Mouse (Mus musculus): ENCODE data around the gene Sipa1l2. TPM values are rescaled to one million over a fixed set of nuclear protein-coding genes. Genes with fewer than 3 reads are reported as not detected.
A peak's percentile ranks its signal among the peaks of the same experiment; 100 is the strongest.

Sipa1l2 gene
- polyA plus RNA-seq, 1 experiment from 2014 or later: 26.5 TPM

DNA sequence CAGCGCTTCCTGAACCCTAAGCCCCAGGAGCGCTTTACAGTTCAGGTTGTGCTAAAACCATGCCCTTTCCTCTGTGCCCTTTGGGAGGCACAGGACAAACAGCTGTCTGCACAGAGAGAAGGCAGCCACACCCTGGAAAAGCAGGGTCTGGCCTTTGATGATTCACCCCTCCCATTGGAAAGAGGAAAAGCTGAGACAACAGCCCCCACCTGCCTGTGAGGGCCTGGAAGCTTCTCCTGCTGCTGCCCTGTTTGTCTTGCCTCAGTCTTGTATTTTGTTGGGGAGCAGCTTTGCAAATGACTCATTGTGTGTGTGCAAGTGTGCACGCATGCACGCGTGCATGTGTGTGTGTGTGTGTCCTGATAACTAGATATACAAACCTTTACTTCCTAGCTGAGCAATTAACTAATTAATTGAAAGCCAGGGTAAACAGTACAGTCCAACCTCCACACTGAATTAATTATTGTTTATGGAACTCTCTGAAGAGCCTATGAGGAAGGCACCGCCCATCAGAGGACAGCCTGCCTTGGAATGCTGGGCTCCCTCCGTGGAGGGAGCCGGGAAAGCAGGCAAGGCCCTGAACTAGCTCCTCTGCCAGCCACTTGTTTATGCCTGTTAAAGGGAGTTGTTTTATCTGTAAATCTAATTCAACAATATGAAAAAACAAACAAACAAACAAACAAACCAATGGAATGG lies 35.4 kb upstream of the Sipa1l2 start:
- H3K4me1 ChIP-seq (replicated peaks): 0 out of 2 replicates have a peak, but pooled peaks cover 3% of the 10 kb centered on the region
- no peak overlapping the region for H3K4me3 ChIP-seq
- H3K4me2 ChIP-seq: no peak overlapping the region
- no peak overlapping the region for H3K9ac ChIP-seq
- ATAC-seq (ENCODE audit: low FRiP score): no peak
- H3K9me3 ChIP-seq: no peaks in the 10 kb centered on the region
- no peak overlapping the region for H3K27ac ChIP-seq
- H3K36me3 ChIP-seq: no peaks in the 10 kb centered on the region
- 76% methylated on average over 8 of the region's 8 CpGs for WGBS
- H3K27me3 ChIP-seq: 0 out of 2 replicates have a peak, but pooled peaks cover 3% of the 10 kb centered on the region

DNA sequence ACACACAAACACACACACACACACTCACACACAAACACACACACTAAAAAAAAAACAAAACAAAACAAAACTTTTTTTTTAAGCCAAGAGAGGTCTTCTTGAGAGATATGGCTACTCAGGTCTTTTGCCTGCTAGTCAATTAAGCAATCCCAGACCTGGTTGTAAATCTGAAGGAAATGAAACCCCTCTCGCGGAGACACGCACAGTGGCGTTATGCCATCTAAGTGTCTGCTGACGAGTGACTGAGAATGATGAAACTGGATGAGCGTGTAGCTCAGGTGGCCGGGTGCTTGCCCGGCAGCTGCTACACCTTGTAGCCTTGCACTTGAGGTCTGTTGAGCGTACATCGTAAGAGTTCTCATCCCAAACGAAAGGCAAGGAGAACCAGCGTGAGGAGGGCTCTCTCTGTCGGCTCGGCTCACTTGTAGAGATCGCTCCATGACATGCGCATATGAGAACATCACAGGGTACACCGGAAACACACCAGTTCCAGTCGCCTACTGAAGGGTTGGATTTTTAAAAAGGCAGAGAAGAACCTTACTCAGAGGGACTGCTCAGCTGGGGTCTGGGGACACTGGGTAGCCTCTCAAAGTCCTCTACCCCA lies 34.7 kb upstream of the Sipa1l2 start:
- H3K27me3 ChIP-seq: 0 out of 2 replicates have a peak, but pooled peaks cover 3% of the 10 kb centered on the region
- no peaks in the 10 kb centered on the region for H3K9me3 ChIP-seq
- H3K4me1 ChIP-seq (replicated peaks): 0 out of 2 replicates have a peak, but pooled peaks cover 3% of the 10 kb centered on the region
- H3K27ac ChIP-seq: no peak overlapping the region
- no peak overlapping the region for H3K4me2 ChIP-seq
- no peak for ATAC-seq (ENCODE audit: low FRiP score)
- no peak overlapping the region for H3K9ac ChIP-seq
- WGBS: 90% methylated on average over 18 of the region's 18 CpGs
- no peaks in the 10 kb centered on the region for H3K36me3 ChIP-seq
- H3K4me3 ChIP-seq: no peak overlapping the region

DNA sequence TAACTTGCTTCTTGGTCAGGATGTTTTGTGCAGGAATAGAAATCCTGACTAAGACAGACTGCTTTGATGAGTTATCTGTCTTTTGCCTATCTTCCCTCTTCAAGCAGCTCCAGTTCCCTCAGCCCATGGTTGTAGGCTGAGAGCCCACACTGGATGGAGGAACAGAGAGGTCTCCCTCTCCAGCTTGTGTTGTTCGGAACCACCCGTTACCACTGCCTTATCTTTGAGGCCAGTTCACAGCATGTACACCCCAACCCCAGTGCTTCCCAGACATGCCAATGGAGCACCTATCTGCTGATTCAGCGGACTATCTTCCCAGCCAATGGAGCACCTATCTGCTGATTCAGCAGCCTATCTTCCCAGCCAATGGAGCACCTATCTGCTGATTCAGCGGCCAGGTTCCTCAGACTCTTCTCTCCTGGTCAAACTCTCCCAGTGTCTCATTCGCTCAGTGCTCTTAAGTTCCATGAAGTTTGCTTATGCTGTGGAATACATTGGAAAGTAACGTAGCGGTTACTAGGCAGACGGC lies 33.8 kb upstream of the Sipa1l2 start:
- no peaks in the 10 kb centered on the region for H3K36me3 ChIP-seq
- H3K4me3 ChIP-seq: no peak overlapping the region
- no peaks in the 10 kb centered on the region for H3K27me3 ChIP-seq
- no peak overlapping the region for H3K4me2 ChIP-seq
- H3K27ac ChIP-seq: no peak overlapping the region
- no peak overlapping the region for H3K9ac ChIP-seq
- WGBS: 87% methylated on average over 8 of the region's 8 CpGs
- no peaks in the 10 kb centered on the region for H3K9me3 ChIP-seq
- ATAC-seq (ENCODE audit: low FRiP score): no peak
- H3K4me1 ChIP-seq (replicated peaks): 0 out of 2 replicates have a peak, but pooled peaks cover 3% of the 10 kb centered on the region

DNA sequence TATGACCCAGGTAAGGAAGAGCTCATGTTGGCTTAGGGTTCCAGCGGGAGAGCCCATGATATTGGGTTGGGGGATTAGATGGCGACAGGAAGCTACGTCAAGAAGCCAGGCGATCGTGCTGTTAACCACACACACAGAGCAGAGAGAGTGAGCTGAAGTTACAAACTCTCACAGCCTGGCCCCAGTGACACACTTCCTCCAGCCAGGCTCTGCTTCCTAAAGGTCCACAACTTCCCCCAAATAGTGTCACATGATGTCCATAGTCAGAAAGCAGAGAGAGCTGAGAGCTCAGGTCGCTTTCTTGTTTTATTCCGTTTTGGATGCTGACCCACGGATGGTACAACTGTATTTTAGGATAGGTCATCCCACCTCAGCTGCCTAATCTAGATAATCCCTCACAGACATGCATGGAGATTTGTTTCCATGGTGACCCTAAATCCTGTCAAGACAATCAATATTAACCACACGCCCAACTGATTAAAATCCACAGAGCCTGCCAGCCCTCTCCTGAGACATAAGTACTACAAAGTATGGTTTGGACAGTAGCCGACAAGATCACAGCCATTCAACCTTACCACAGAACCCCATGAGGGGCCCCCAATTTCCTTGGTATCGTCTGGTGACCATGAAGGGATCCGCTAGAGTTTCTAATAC lies 30.6 kb upstream of the Sipa1l2 start:
- H3K27me3 ChIP-seq: no peaks in the 10 kb centered on the region
- no peaks in the 10 kb centered on the region for H3K9me3 ChIP-seq
- H3K9ac ChIP-seq: no peak overlapping the region
- H3K4me2 ChIP-seq: no peak overlapping the region
- H3K4me3 ChIP-seq: no peak overlapping the region
- peaks cover 9% of the 10 kb centered on the region for H3K4me1 ChIP-seq (replicated peaks)
- no peaks in the 10 kb centered on the region for H3K36me3 ChIP-seq
- WGBS: 83% methylated on average over 12 of the region's 12 CpGs
- no peak overlapping the region for H3K27ac ChIP-seq
- ATAC-seq (ENCODE audit: low FRiP score): no peak

DNA sequence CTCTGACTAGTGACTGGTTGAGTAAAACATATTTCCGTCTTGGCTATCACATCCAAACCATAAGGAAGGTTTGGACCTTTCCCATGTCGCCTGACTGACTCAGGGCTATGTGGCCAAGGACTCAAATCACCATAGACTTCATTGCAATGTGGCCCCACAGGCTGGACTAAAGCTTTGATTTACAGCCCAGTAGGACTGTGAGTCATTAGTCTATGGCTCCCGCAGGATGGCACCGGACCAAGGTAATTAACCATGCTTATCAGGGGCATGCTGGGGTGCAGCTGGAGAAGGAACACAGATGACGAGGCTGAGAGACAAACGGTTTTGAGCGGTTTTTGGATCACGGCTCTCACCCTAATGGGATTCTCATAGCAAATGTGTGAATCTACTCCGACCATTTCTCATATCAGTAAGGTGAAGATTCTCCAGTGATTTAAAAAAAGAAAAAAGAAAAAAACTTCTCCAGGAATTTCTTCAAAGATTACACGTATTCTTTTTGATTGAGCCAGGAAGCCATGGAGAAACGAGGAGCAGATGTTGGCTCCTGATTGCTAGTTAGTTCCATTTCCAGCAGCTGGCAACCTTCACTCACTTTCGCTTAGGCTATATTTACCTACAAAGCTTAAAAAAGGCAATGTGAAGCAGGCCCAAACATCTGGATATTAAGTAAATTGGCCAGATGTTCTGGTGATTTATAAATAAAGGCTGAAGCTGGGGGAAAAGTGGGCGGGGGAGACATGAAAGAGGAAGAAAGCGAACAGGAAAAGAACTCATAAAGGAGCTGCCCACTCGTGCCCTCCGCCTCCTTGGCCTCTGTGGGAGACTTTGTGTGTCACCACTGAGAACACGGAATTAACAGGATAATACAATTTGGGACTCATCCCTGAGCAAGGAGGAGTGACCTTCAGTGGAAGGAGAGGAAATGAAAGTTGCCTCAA lies 26.2 kb upstream of the Sipa1l2 start:
- Histone ChIP-seq H3K27ac (peak overlapping the region; percentile 42; the same call in 1 of the 2 replicates), H3K9me3 (no peaks in the 10 kb centered on the region), H3K4me3 (no peak overlapping the region), H3K27me3 (no peaks in the 10 kb centered on the region), H3K4me1 (replicated peaks) (peaks cover 15% of the 10 kb centered on the region), H3K4me2 (no peak overlapping the region), H3K36me3 (no peaks in the 10 kb centered on the region), H3K9ac (no peak overlapping the region)
- ATAC-seq (ENCODE audit: low FRiP score): no peak
- 52% methylated on average over 17 of the region's 17 CpGs for WGBS

DNA sequence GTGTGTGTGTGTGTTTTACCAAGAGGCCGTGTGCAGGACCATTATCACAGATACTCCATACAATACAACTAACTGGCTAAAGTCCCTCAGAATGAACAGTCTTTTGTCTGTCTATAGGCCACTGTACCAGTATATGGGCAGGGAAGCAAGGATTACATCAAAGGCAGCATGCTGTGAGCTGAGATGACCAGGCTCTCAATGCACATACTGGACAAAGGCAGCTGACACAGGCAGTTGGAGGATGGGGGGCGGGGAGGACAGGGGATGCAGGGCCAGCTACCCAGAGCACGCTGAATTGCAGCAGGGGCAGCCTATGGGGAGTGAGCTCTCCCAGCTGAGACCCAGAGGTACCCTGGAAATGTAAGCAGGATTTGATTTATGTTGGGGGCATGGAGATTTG lies 20.8 kb upstream of the Sipa1l2 start:
- Histone ChIP-seq H3K4me1 (replicated peaks) (peaks cover 19% of the 10 kb centered on the region), H3K27me3 (no peaks in the 10 kb centered on the region), H3K9ac (peak overlapping the region; percentile 51; the same call in 1 of the 2 replicates), H3K9me3 (no peaks in the 10 kb centered on the region), H3K27ac (0 out of 2 replicates have a peak overlapping the region, but pooled peaks have one; percentile 52), H3K4me2 (no peak overlapping the region), H3K36me3 (no peaks in the 10 kb centered on the region), H3K4me3 (no peak overlapping the region)
- WGBS: 28% methylated on average over 3 of the region's 3 CpGs
- ATAC-seq (ENCODE audit: low FRiP score): peak; percentile 43; the same call in 1 of the 2 replicates

DNA sequence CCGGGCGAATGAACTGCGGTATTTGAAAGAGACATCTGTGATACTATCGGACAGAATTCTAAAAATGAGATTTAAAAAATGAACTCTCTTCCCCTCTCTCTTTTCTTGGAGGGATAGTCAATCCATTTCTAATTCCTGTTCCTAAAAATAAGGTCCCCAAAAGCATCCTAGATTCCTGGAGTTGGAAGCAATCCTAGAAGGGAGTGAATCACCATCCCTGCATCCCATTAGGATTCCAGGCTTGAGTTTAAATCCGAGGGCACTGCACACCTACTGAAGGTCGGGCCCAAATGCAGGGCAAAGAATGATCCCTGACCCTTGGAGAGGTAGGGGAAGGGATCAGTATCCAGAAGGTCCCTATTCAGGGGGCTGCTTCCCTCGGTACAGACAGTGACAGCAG lies 17.0 kb upstream of the Sipa1l2 start:
- no peaks in the 10 kb centered on the region for H3K9me3 ChIP-seq
- H3K36me3 ChIP-seq: no peaks in the 10 kb centered on the region
- H3K9ac ChIP-seq: no peak overlapping the region
- no peak overlapping the region for H3K4me2 ChIP-seq
- 80% methylated on average over 7 of the region's 7 CpGs for WGBS
- peaks cover 18% of the 10 kb centered on the region for H3K4me1 ChIP-seq (replicated peaks)
- no peak overlapping the region for H3K4me3 ChIP-seq
- H3K27me3 ChIP-seq: no peaks in the 10 kb centered on the region
- ATAC-seq (ENCODE audit: low FRiP score): no peak
- no peak overlapping the region for H3K27ac ChIP-seq

DNA sequence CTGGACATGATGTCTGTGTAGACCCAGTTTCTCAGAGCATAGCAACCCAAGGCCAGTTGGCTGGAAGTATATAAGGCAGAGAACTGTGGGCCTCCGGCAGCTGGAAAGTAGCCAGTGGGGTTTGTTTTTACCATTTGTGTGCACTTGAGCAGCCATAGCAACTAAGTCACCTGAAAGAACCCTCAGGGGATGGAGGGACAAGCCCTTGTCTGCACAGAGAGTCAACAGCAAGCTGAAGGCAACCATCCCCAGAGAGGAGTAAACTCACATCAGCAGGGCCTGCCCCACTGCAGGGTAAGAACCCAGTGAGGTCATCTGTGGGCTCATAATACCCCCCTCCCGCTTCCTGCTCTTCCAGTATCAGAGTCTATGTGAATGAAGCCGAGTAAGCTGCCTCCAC lies 14.7 kb upstream of the Sipa1l2 start:
- 79% methylated on average over 3 of the region's 3 CpGs for WGBS

DNA sequence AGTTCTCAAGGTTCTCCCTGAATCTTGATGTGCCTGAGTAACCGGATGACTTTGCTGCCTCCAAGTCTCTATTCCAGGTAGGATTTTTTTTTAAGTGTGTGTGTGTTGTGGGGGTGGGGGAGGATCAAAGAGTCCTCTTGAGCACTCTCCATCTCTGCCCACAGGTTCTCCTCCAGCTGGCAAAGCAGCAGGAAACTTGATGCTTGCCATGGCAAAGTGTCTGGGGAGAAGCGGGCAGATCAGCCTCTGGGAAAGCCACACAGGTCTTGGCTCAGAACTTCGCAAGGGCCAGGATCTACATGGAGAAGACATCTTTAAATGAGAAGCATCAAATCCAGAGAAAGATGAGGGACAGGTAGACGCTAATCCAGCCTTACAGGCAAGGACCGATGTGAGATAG lies 10.8 kb upstream of the Sipa1l2 start:
- no peak for ATAC-seq (ENCODE audit: low FRiP score)
- WGBS: 96% methylated on average over 5 of the region's 5 CpGs
- Histone ChIP-seq H3K36me3 (no peaks in the 10 kb centered on the region), H3K4me3 (no peak overlapping the region), H3K4me2 (no peak overlapping the region), H3K9ac (no peak overlapping the region), H3K4me1 (replicated peaks) (no peaks in the 10 kb centered on the region), H3K9me3 (no peaks in the 10 kb centered on the region), H3K27me3 (0 out of 2 replicates have a peak, but pooled peaks cover 3% of the 10 kb centered on the region), H3K27ac (no peak overlapping the region)

More for the DNA sequence above, 14.7 kb upstream of the Sipa1l2 start:
- no peaks in the 10 kb centered on the region for H3K4me1 ChIP-seq (replicated peaks)
- ATAC-seq (ENCODE audit: low FRiP score): no peak
- no peaks in the 10 kb centered on the region for H3K9me3 ChIP-seq
- no peaks in the 10 kb centered on the region for H3K27me3 ChIP-seq
- no peaks in the 10 kb centered on the region for H3K36me3 ChIP-seq
- H3K4me3 ChIP-seq: no peak overlapping the region
- H3K4me2 ChIP-seq: no peak overlapping the region
- no peak overlapping the region for H3K27ac ChIP-seq
- H3K9ac ChIP-seq: no peak overlapping the region

DNA sequence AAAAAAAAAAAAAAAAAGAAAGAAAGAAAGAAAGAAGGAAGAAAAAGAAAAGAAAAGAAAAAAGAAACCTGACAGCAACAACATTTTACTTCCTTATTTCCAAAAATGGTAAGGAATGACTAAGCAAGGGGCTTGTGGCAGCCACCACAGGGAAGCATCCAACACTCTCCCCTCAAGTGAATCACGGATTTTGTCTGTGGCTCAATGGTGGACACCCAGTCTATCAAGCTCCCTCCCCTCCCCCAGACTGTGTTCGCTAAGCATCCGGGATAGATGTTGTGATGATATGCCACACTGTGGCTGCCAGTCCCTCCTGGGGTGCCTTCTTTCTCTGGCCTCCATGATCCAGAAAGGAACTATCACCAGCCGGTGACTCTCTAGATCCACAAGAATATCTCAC lies 6.5 kb upstream of the Sipa1l2 start:
- no peak overlapping the region for H3K27ac ChIP-seq
- WGBS: 84% methylated on average over 4 of the region's 4 CpGs
- no peak overlapping the region for H3K9ac ChIP-seq
- no peaks in the 10 kb centered on the region for H3K9me3 ChIP-seq
- H3K36me3 ChIP-seq: no peaks in the 10 kb centered on the region
- H3K27me3 ChIP-seq: peaks cover 12% of the 10 kb centered on the region; the same call in 1 of the 2 replicates
- no peak for ATAC-seq (ENCODE audit: low FRiP score)
- no peak overlapping the region for H3K4me2 ChIP-seq
- H3K4me1 ChIP-seq (replicated peaks): no peaks in the 10 kb centered on the region
- H3K4me3 ChIP-seq: no peak overlapping the region

DNA sequence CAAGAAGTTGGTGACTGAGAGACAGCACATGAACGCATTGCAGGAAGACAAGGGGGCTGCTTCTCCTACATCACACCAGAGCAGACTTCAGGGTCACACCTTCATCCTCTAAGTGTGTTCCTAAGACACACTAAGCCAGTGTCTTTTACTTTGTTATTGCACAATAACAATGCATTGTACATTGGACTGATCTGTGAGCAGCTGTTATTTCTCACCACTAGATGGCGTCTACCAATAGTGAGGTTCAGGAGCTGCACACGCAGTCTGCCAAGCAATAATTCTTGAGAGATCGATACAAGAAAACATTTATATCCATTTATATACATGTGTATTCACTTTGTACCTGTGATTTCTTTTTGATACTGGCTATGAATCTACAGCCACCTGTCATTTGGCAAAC lies 4.7 kb upstream of the Sipa1l2 start:
- Histone ChIP-seq H3K4me1 (replicated peaks) (peaks cover 5% of the 10 kb centered on the region), H3K4me2 (no peak overlapping the region), H3K27ac (no peak overlapping the region), H3K4me3 (no peak overlapping the region), H3K27me3 (peaks cover 17% of the 10 kb centered on the region; the same call in 1 of the 2 replicates), H3K9ac (no peak overlapping the region), H3K9me3 (no peaks in the 10 kb centered on the region), H3K36me3 (no peaks in the 10 kb centered on the region)
- no peak for ATAC-seq (ENCODE audit: low FRiP score)
- WGBS: 27% methylated on average over 4 of the region's 4 CpGs
